Mouse (Mus musculus): ENCODE results near the gene Ptprn2.

GRCm38 (mm10) chr12:116721062-116721461, 235.5 kb downstream of the Ptprn2 start:
- TF ChIP-seq POLR2A (IDR thresholded peaks at IDR 0.05; ENCODE audit: insufficient read length, low read depth) (no peak), MYOD1 (IDR thresholded peaks at IDR 0.05; ENCODE audit: control insufficient read depth in 1 of 3, insufficient read length in 2 of 3, low read depth in 2 of 3) (no peak), USF1 (IDR thresholded peaks at IDR 0.05; ENCODE audit: low read depth) (no peak), POLR2AphosphoS2 (IDR thresholded peaks at IDR 0.05; ENCODE audit: insufficient read length, low read depth) (no peak), SRF (IDR thresholded peaks at IDR 0.05; ENCODE audit: control insufficient read depth, insufficient read length, low read depth) (no peak), E2F4 (IDR thresholded peaks at IDR 0.05; ENCODE audit: insufficient read depth) (no peak), TCF12 (IDR thresholded peaks at IDR 0.05; ENCODE audit: insufficient read depth, poor library complexity, severe bottlenecking) (no peak), MYOG (IDR thresholded peaks at IDR 0.05; ENCODE audit: control insufficient read depth in 1 of 3, insufficient read depth in 1 of 3, insufficient read length in 2 of 3, low read depth in 2 of 3) (no peak), MAX (IDR thresholded peaks at IDR 0.05; ENCODE audit: low read depth) (no peak), TCF3 (IDR thresholded peaks at IDR 0.05; ENCODE audit: insufficient read length, low read depth) (no peak), CEBPB (IDR thresholded peaks at IDR 0.05; ENCODE audit: insufficient read depth, poor library complexity, severe bottlenecking) (no peak)
